Mouse (Mus musculus) testis, adult 2 months (tissue): ENCODE measurements around the gene Gucy2c. TPM values are rescaled to one million over a fixed set of nuclear protein-coding genes. Genes with fewer than 3 reads are reported as not detected.

Experiments used
- H3K27ac ChIP-seq: fragments of 200-500 bp; 2 replicates; pipeline ENCODE4 v1.5.1; 2012; ENCODE audit warnings: low read depth, low read length; ENCODE audit not compliant: control insufficient read depth, insufficient read depth
- H3K27me3 ChIP-seq: fragments of 200-500 bp; 2 replicates; pipeline ENCODE4 v1.6.1; 2012; ENCODE audit warnings: mild to moderate bottlenecking, low read length, moderate library complexity; ENCODE audit not compliant: control insufficient read depth, insufficient read depth
- H3K36me3 ChIP-seq: fragments of 200-500 bp; 2 replicates; pipeline ENCODE4 v1.6.1; 2012; ENCODE audit warnings: mild to moderate bottlenecking, low read length; ENCODE audit not compliant: control insufficient read depth, insufficient read depth
- H3K4me1 ChIP-seq: fragments of 200-500 bp; 2 replicates; pipeline ENCODE4 v1.6.1; 2012; ENCODE audit warnings: low read length; ENCODE audit not compliant: control insufficient read depth, insufficient read depth
- H3K4me3 ChIP-seq: fragments of 200-500 bp; 2 replicates; pipeline ENCODE4 v1.5.1; 2012; ENCODE audit warnings: low read depth, mild to moderate bottlenecking, low read length, moderate library complexity, mixed read lengths; ENCODE audit not compliant: control insufficient read depth
- CTCF ChIP-seq: fragments of 200-500 bp; IDR thresholded peaks from 2 replicates; pipeline ENCODE4 v1.5.1; 2012; ENCODE audit warnings: low read depth, mild to moderate bottlenecking, inconsistent platforms, low read length, moderate library complexity; ENCODE audit not compliant: control insufficient read depth, insufficient read depth, insufficient replicate concordance
- POLR2A ChIP-seq: fragments of 200-500 bp; IDR thresholded peaks from 2 replicates; pipeline ENCODE4 v1.6.1; 2012; ENCODE audit warnings: low read depth, mild to moderate bottlenecking, inconsistent platforms, low read length, moderate library complexity; ENCODE audit not compliant: control insufficient read depth
- polyA plus RNA-seq: library from polyadenylated mRNA; depleted of rRNA; stranded (reverse); fragments of >200 nt; gene quantifications from 2 replicates; pipeline ENCODE4 v1.2.3, GENCODE M21; 2012; rRNA removed

The Gucy2c gene
- 0.16 and 0.33 TPM in 2 replicates for polyA plus RNA-seq

DNA sequence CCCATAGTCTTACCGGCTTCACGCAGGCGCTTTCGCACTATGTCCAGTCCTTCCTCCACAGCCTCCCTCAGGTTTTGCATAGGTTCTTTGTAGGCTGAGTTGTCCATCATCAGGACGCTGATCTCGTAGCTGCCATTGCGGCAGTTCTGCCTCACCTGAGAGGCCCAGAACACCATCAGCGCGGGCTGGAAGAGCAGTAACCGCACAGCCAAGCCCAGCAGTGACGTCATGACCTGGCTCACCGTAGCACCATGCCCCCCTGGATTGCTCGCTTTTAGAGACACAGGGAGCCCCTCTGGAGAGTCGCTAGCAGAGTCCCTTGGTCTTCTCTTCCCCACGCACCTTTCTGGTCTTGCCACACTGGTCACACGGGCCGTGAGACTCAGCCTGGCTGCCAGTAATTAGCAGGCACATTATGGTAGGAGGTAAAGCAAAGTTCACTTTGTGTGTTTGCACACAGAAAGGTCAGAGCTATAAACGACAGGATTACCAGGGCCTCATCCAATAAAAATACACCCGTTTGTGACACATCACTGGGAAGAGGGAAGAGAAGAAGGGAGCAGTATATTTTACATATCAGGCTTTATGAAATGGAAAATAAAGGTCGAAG is at the start of gene Gucy2c:
Gucy2c (minus strand) TSS at position 389 of the 610 bp plus-strand sequence.
- Histone ChIP-seq H3K27me3 (no peaks in the 10 kb centered on the region), H3K4me3 (peak within 1 kb of the TSS; percentile 2), H3K36me3 (no peaks in the 10 kb centered on the region), H3K27ac (no peak within 1 kb of the TSS), H3K4me1 (peaks cover 7% of the 10 kb centered on the region)
- no peak for TF ChIP-seq POLR2A
- no peak for TF ChIP-seq CTCF

DNA sequence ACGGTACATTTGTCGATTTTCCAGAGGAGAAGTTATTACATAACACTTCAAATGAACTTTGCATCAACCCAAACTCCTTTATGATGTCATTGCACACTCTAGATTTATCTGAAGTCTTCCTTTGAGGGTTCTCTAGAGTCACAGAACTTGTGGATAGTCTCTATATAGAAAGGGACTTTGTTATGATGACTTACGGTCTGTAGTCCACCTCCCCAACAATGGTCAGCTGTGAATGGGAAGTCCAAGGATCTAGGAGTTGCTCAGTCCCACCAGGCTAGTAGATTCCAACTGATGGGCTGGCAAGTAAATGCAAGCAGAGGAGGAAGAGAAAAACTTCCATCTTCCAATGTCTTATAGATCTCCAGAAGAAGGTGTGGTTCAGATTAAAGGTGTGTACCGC is 47.1 kb upstream of the Gucy2c start:
- H3K4me1 ChIP-seq = no peaks in the 10 kb centered on the region
- peak overlapping the region; percentile 47; the same call in 1 of the 2 replicates for H3K4me3 ChIP-seq
- H3K36me3 ChIP-seq = peaks cover 5% of the 10 kb centered on the region
- no peaks in the 10 kb centered on the region for H3K27me3 ChIP-seq
- H3K27ac ChIP-seq = peak overlapping the region; percentile 3; the same call in 1 of the 2 replicates
- TF ChIP-seq POLR2A (no peak), CTCF (no peak)

DNA sequence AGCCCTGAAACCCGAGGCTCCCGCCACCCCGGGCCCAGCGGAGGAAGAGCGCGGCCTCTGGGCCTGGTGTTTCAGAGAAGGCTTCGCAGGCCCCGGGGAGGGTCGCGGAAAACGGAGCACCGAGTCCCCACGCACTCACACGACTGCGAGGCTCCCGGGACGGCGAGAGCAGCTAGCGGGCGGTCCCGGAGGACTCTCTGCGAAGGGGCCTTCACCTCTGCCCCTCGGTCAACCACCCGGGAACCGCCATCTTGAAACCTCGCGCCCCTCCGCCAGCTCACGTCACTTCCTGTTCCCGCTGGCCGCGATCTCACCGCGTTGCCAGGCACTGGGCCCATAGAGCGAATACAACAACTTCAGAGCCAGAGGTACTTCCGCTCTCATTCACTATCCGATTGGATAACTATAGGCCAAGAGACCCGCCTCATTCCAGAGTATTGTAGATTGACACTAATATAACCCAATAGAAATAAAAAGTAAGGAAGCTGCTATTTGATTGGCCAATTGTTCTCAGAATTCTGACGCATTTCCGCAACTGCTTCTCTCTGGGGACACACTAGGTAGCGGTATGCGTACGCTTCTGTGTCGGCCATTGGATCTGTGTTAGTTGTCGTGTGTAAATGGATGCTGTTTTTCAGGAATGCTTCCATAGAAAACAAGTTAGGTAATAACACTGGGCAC is 46.5 kb upstream of the Gucy2c start, which contains the start of gene Wbp11:
Wbp11 (minus strand) TSS at position 353 of the 681 bp plus-strand sequence.
- peak within 1 kb of the TSS; percentile 99 for H3K27ac ChIP-seq
- peaks cover 5% of the 10 kb centered on the region for H3K36me3 ChIP-seq
- H3K4me3 ChIP-seq = peak within 1 kb of the TSS; percentile 98
- H3K4me1 ChIP-seq = no peaks in the 10 kb centered on the region
- peak; percentile 92 for TF ChIP-seq POLR2A
- no peak for TF ChIP-seq CTCF
- no peaks in the 10 kb centered on the region for H3K27me3 ChIP-seq

DNA sequence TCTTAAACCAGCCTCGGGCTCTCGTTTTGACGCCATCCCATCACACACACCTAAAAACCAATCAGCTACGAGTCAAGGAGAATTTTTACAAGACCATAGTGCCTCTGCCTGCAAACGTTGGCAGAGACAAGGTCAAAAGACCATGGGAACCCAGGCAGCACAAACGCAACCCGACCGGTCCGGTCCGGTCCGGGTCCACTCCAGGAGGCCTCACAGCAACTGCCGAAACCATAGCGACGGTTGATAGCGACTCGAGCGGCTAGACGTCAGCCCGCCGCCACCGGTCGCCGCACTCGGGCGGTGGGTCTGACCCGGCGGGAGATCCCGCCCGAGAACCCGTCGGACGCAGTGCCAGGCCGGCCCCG is 45.9 kb upstream of the Gucy2c start, which contains the start of gene BC049715:
BC049715 (plus strand) TSS at position 111 of the 365 bp plus-strand sequence.
- TF ChIP-seq POLR2A = no peak; the same call in 1 of the 2 replicates
- TF ChIP-seq CTCF = no peak
- Histone ChIP-seq H3K4me3 (peak within 1 kb of the TSS; percentile 98), H3K27ac (peak within 1 kb of the TSS; percentile 99), H3K36me3 (peaks cover 5% of the 10 kb centered on the region), H3K4me1 (no peaks in the 10 kb centered on the region), H3K27me3 (no peaks in the 10 kb centered on the region)

DNA sequence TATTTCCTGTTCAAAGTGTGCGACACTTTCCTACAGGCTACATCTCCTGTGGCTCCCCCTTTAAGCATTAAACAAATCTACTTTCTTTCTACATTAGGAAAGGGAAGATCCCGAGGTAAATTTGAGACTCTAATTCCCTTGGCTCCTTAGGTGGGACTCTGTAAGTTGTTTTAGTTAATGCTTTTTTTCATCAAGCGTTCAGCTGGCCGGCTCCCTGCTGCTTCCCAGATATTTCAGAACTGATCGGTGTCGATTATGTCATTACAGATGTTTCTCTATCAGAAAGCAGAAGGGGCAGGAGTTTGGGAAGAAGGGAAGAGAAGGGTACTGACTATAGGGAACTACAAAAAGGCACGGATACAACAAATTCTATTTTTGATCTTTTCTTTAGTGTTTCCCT is 45.6 kb upstream of the Gucy2c start:
- H3K27me3 ChIP-seq = no peaks in the 10 kb centered on the region
- TF ChIP-seq CTCF (no peak), POLR2A (no peak)
- H3K36me3 ChIP-seq = peaks cover 5% of the 10 kb centered on the region
- H3K27ac ChIP-seq = peak overlapping the region; percentile 99
- peak overlapping the region; percentile 98 for H3K4me3 ChIP-seq
- no peaks in the 10 kb centered on the region for H3K4me1 ChIP-seq

DNA sequence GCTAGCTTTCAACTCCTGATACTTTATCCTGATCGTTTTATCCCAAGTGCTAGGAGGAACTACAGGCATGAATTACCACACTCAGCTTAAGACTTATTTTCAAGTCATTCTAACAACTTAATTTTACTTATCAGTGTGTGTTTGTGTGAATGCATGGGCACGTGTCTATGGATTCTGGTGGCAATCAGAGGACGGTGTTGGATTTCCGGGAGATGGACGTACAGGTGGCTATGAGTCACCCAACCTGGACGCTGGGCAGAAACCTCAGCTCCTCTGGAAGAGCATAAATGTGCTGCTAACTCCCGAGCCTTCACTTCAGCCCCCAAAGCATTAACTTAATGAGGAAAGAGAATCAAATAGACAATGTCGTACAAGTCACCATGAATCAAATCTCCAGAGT is 43.4 kb upstream of the Gucy2c start:
- Histone ChIP-seq H3K27ac (no peak overlapping the region), H3K27me3 (no peaks in the 10 kb centered on the region), H3K4me1 (no peaks in the 10 kb centered on the region; the same call in 1 of the 2 replicates), H3K4me3 (peak overlapping the region; percentile 73), H3K36me3 (peaks cover 10% of the 10 kb centered on the region)
- TF ChIP-seq CTCF = no peak
- no peak for TF ChIP-seq POLR2A

DNA sequence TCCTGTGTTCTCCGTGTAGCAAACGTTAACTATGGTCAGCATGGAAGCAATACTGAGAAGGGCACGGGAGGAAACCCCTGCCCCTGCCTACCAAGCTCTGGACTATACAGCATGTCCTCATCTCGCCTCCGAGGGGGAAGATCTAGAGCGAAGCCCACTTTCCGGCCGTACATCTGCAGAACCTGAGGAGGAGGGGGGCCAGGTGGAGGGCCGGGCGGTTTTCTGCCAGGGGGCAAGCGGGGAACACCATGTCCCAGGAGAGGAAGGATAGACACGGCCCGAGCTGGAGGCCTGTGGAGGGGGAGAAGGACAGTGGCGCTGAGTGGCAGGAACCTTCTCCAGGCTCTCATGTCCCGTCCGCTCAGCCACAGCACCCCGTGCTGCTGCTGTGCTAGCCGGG is 39.5 kb upstream of the Gucy2c start:
- Histone ChIP-seq H3K4me3 (no peak overlapping the region), H3K27me3 (no peaks in the 10 kb centered on the region), H3K27ac (no peak overlapping the region), H3K36me3 (peaks cover 11% of the 10 kb centered on the region), H3K4me1 (no peaks in the 10 kb centered on the region; the same call in 1 of the 2 replicates)
- TF ChIP-seq POLR2A (no peak), CTCF (no peak)
